ENCODE assay signal across 18 mouse cellular contexts in the genomic region with DNA sequence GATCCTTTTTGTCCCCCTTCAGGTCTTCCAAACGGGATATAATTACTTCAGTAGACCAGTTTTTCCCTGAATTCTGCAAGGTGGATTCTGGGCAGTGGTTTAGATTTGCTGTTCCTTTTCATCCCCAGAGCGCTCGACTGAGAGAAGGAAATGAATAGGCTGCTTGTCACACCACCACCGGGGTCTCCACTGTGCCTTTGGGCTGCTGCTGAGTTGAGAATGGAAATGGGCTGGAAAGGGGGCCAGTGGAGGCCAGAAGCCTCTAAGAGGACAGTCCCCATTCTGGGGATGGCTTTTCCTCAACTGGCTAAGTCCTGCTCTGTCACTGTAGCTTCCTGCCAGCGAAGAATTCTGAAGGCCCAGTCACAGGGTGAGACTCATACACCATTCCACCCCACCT. TPM values are rescaled to one million over a fixed set of nuclear protein-coding genes. Genes with fewer than 3 reads are reported as not detected.
DNase-seq lines count a peak whose midpoint lies in the region; ATAC-seq and TF ChIP-seq lines count a peak whose summit lies in the region.
"Had no signal": no experiment of that assay in that cellular context is flagged by ENCODE, and none has a peak within 500 bp of the region (broad histone marks: within the 10 kb centered on the region; RNA-seq: fewer than 3 reads in every experiment).

No protein-coding gene starts in this region.

- no peak overlapping the region for H3K4me2 ChIP-seq in forebrain, embryonic 12.5 days
- H3K4me2 ChIP-seq in forebrain, postnatal 0 days (ENCODE audit: low read depth), result no peak overlapping the region
- H3K4me2 ChIP-seq in midbrain, embryonic 11.5 days, result no peak overlapping the region
- H3K4me2 ChIP-seq in midbrain, embryonic 15.5 days, result no peak overlapping the region
- H3K4me2 ChIP-seq in forebrain, embryonic 16.5 days (ENCODE audit: low read length), result no peak overlapping the region
- H3K4me2 ChIP-seq in midbrain, embryonic 14.5 days (ENCODE audit: low read length), result no peak overlapping the region
- H3K4me2 ChIP-seq: heart, embryonic 15.5 days; hindbrain, embryonic 15.5 days; lung, embryonic 15.5 days had no signal

- no peaks in the 10 kb centered on the region for H3K36me3 ChIP-seq in forebrain, embryonic 12.5 days (replicated peaks)
- no peaks in the 10 kb centered on the region for H3K36me3 ChIP-seq in forebrain, postnatal 0 days (ENCODE audit: insufficient read depth)
- no peaks in the 10 kb centered on the region for H3K36me3 ChIP-seq in midbrain, embryonic 11.5 days (ENCODE audit: control insufficient read depth, insufficient read depth, low read length)
- no peaks in the 10 kb centered on the region for H3K36me3 ChIP-seq in midbrain, embryonic 15.5 days (replicated peaks)
- no peaks in the 10 kb centered on the region for H3K36me3 ChIP-seq in forebrain, embryonic 16.5 days (ENCODE audit: control insufficient read depth, insufficient read depth)
- H3K36me3 ChIP-seq in midbrain, embryonic 14.5 days (ENCODE audit: control insufficient read depth, insufficient read depth, low read length), result no peaks in the 10 kb centered on the region
- H3K36me3 ChIP-seq: heart, embryonic 15.5 days; hindbrain, embryonic 15.5 days; lung, embryonic 15.5 days had no signal

- ATAC-seq in forebrain, embryonic 12.5 days (ENCODE audit: low FRiP score), result no peak
- ATAC-seq in forebrain, postnatal 0 days, result no peak
- peak; percentile 19; the same call in 1 of the 2 replicates for ATAC-seq in midbrain, embryonic 11.5 days (ENCODE audit: low FRiP score)
- no peak for ATAC-seq in midbrain, embryonic 15.5 days (replicated peaks)
- peak; percentile 32; the same call in 1 of the 2 replicates for ATAC-seq in forebrain, embryonic 16.5 days
- ATAC-seq in midbrain, embryonic 14.5 days (ENCODE audit: low FRiP score, low TSS enrichment), result no peak
- ATAC-seq: intestine, postnatal 0 days had no signal

- peaks cover 32% of the 10 kb centered on the region for H3K4me1 ChIP-seq in forebrain, embryonic 12.5 days
- H3K4me1 ChIP-seq in forebrain, postnatal 0 days (ENCODE audit: insufficient read depth), result no peaks in the 10 kb centered on the region; the same call in 1 of the 2 replicates
- peaks cover 18% of the 10 kb centered on the region for H3K4me1 ChIP-seq in midbrain, embryonic 11.5 days (ENCODE audit: control insufficient read depth, insufficient read depth, low read length)
- H3K4me1 ChIP-seq in midbrain, embryonic 15.5 days, result peaks cover 14% of the 10 kb centered on the region
- peaks cover 6% of the 10 kb centered on the region for H3K4me1 ChIP-seq in forebrain, embryonic 16.5 days (replicated peaks; ENCODE audit: control insufficient read depth, insufficient read depth, low read length)
- peaks cover 12% of the 10 kb centered on the region; the same call in 1 of the 2 replicates for H3K4me1 ChIP-seq in midbrain, embryonic 14.5 days (ENCODE audit: control insufficient read depth, insufficient read depth, low read length)

- no peak for DNase-seq in forebrain, postnatal 0 days
- DNase-seq in midbrain, embryonic 11.5 days (ENCODE audit: low spot score, missing footprints), result peak; percentile 89
- DNase-seq in midbrain, embryonic 14.5 days, result no peak
- DNase-seq in layer of hippocampus, adult 8-10 months (ENCODE audit: low spot score in 2 of 2), result no peak
- DNase-seq: adrenal gland, postnatal 14 days; cerebellum, adult 11 months; cerebellum, postnatal 14 days; right cerebral cortex, postnatal 25 days had no signal

- WGBS in forebrain, embryonic 12.5 days, result 23% methylated on average over 5 of the region's 5 CpGs
- 34% methylated on average over 5 of the region's 5 CpGs for WGBS in forebrain, postnatal 0 days
- WGBS in midbrain, embryonic 11.5 days, result 37% methylated on average over 5 of the region's 5 CpGs
- 25% methylated on average over 5 of the region's 5 CpGs for WGBS in midbrain, embryonic 15.5 days
- WGBS in forebrain, embryonic 16.5 days, result 21% methylated on average over 5 of the region's 5 CpGs
- 25% methylated on average over 5 of the region's 5 CpGs for WGBS in midbrain, embryonic 14.5 days

- H3K9me3 ChIP-seq in forebrain, embryonic 12.5 days, result no peaks in the 10 kb centered on the region
- no peaks in the 10 kb centered on the region for H3K9me3 ChIP-seq in forebrain, postnatal 0 days (ENCODE audit: low read length)
- H3K9me3 ChIP-seq in midbrain, embryonic 11.5 days (ENCODE audit: control insufficient read depth, low read length), result no peaks in the 10 kb centered on the region
- no peaks in the 10 kb centered on the region for H3K9me3 ChIP-seq in midbrain, embryonic 15.5 days
- H3K9me3 ChIP-seq in forebrain, embryonic 16.5 days (ENCODE audit: control insufficient read depth, low read length), result no peaks in the 10 kb centered on the region
- no peaks in the 10 kb centered on the region for H3K9me3 ChIP-seq in midbrain, embryonic 14.5 days (ENCODE audit: control insufficient read depth, low read length)
- H3K9me3 ChIP-seq: heart, embryonic 15.5 days; hindbrain, embryonic 15.5 days; lung, embryonic 15.5 days had no signal

- no peak for TF ChIP-seq CTCF in forebrain, postnatal 0 days (IDR thresholded peaks at IDR 0.05; ENCODE audit: low read depth)

- no peak overlapping the region for H3K9ac ChIP-seq in forebrain, embryonic 12.5 days
- no peak overlapping the region for H3K9ac ChIP-seq in forebrain, postnatal 0 days
- no peak overlapping the region for H3K9ac ChIP-seq in midbrain, embryonic 11.5 days (ENCODE audit: low read length)
- H3K9ac ChIP-seq in midbrain, embryonic 15.5 days, result no peak overlapping the region
- H3K9ac ChIP-seq in forebrain, embryonic 16.5 days (replicated peaks; ENCODE audit: low read depth, low read length), result no peak overlapping the region
- H3K9ac ChIP-seq in midbrain, embryonic 14.5 days (replicated peaks; ENCODE audit: low read length), result no peak overlapping the region
- H3K9ac ChIP-seq: heart, embryonic 15.5 days; hindbrain, embryonic 15.5 days; liver, embryonic 14.5 days; lung, embryonic 15.5 days had no signal

- no peak overlapping the region for H3K4me3 ChIP-seq in forebrain, embryonic 12.5 days (replicated peaks)
- no peak overlapping the region for H3K4me3 ChIP-seq in forebrain, postnatal 0 days (ENCODE audit: low read depth, low read length)
- no peak overlapping the region for H3K4me3 ChIP-seq in midbrain, embryonic 11.5 days (ENCODE audit: low read depth, low read length)
- H3K4me3 ChIP-seq in midbrain, embryonic 15.5 days, result no peak overlapping the region
- no peak overlapping the region for H3K4me3 ChIP-seq in forebrain, embryonic 16.5 days (replicated peaks; ENCODE audit: low read length)
- no peak overlapping the region for H3K4me3 ChIP-seq in midbrain, embryonic 14.5 days (replicated peaks; ENCODE audit: low read depth, low read length)
- H3K4me3 ChIP-seq: heart, embryonic 15.5 days; hindbrain, embryonic 15.5 days; lung, embryonic 15.5 days had no signal

- peak overlapping the region; percentile 67 for H3K27ac ChIP-seq in forebrain, embryonic 12.5 days
- H3K27ac ChIP-seq in forebrain, postnatal 0 days (ENCODE audit: low read depth, low read length), result no peak overlapping the region
- H3K27ac ChIP-seq in midbrain, embryonic 11.5 days (ENCODE audit: low read depth, low read length), result peak overlapping the region; percentile 73
- H3K27ac ChIP-seq in midbrain, embryonic 15.5 days, result no peak overlapping the region
- H3K27ac ChIP-seq in forebrain, embryonic 16.5 days (ENCODE audit: low read length), result no peak overlapping the region
- H3K27ac ChIP-seq in midbrain, embryonic 14.5 days (replicated peaks; ENCODE audit: low read depth, low read length), result 0 out of 2 replicates have a peak overlapping the region, but pooled peaks have one; percentile 20
- H3K27ac ChIP-seq: heart, embryonic 15.5 days; hindbrain, embryonic 15.5 days; liver, embryonic 14.5 days; lung, embryonic 15.5 days had no signal

- H3K27me3 ChIP-seq in forebrain, embryonic 12.5 days, result no peaks in the 10 kb centered on the region; the same call in 1 of the 2 replicates
- no peaks in the 10 kb centered on the region for H3K27me3 ChIP-seq in forebrain, postnatal 0 days (ENCODE audit: insufficient read depth, low read length)
- no peaks in the 10 kb centered on the region for H3K27me3 ChIP-seq in midbrain, embryonic 11.5 days (ENCODE audit: control insufficient read depth, insufficient read depth, low read length)
- no peaks in the 10 kb centered on the region for H3K27me3 ChIP-seq in midbrain, embryonic 15.5 days (replicated peaks)
- no peaks in the 10 kb centered on the region for H3K27me3 ChIP-seq in forebrain, embryonic 16.5 days (replicated peaks; ENCODE audit: control insufficient read depth, insufficient read depth, low read length)
- H3K27me3 ChIP-seq in midbrain, embryonic 14.5 days (ENCODE audit: control insufficient read depth, insufficient read depth, low read length), result no peaks in the 10 kb centered on the region
- H3K27me3 ChIP-seq: CH12.LX; heart, embryonic 15.5 days; hindbrain, embryonic 15.5 days; lung, embryonic 15.5 days had no signal

RNA-seq across cellular contexts. Expression of gene Lrrc4, which starts 47.6 kb away (rescaled TPM):
- 3.0 and 3.1 TPM in 2 replicates for polyA plus RNA-seq in forebrain, embryonic 12.5 days (2016; fragmentation: Nextera tagmentation; extraction: Ambion mirVana)
- 32.9 and 37.1 TPM in 2 replicates for total RNA-seq in forebrain, postnatal 0 days (2014; rRNA removed)
- polyA plus RNA-seq in forebrain, postnatal 0 days (2015; fragmentation: Nextera tagmentation; extraction: Ambion mirVana), result 4.0 and 5.4 TPM in 2 replicates
- 2.2 and 2.7 TPM in 2 replicates for polyA plus RNA-seq in midbrain, embryonic 11.5 days (2014; fragmentation: Nextera tagmentation; extraction: Ambion mirVana)
- polyA plus RNA-seq in midbrain, embryonic 15.5 days (2015; fragmentation: Nextera tagmentation; extraction: Ambion mirVana), result 7.0 and 7.6 TPM in 2 replicates
- 7.4 and 8.4 TPM in 2 replicates for polyA plus RNA-seq in forebrain, embryonic 16.5 days (2015; fragmentation: Nextera tagmentation; extraction: Ambion mirVana)
- polyA plus RNA-seq in midbrain, embryonic 14.5 days (2014; fragmentation: Nextera tagmentation; extraction: Ambion mirVana), result 7.5 and 8.3 TPM in 2 replicates
- total RNA-seq in layer of hippocampus, adult 8-10 months (2022), result 10 to 100 TPM; 89.1 to 97.1 (median 91.5) TPM
- total RNA-seq: granulocyte monocyte progenitor cell, adult 5-6 weeks had no signal

Comparison
In these comparisons a context has a peak if more than half of its experiments do, and no peak if none do; other contexts are left out.
1. ATAC-seq: peak in midbrain, embryonic 11.5 days (single experiment) and forebrain, embryonic 16.5 days (single experiment); none in forebrain, embryonic 12.5 days (single experiment), forebrain, postnatal 0 days (single experiment), midbrain, embryonic 15.5 days (single experiment) and midbrain, embryonic 14.5 days (single experiment).
2. H3K27ac ChIP-seq: peak in forebrain, embryonic 12.5 days (single experiment), midbrain, embryonic 11.5 days (single experiment) and midbrain, embryonic 14.5 days (single experiment); none in forebrain, postnatal 0 days (single experiment), midbrain, embryonic 15.5 days (single experiment) and forebrain, embryonic 16.5 days (single experiment).